Mouse (Mus musculus) liver, embryonic 11.5 days (tissue): ENCODE data around the gene Fbxw4. TPM values are rescaled to one million over a fixed set of nuclear protein-coding genes. Genes with fewer than 3 reads are reported as not detected.
A peak's percentile ranks its signal among the peaks of the same experiment; 100 is the strongest.

Experiments used
- ATAC-seq: fragments of 200-750 bp; cut with Nextera tagmentation; replicated peaks from 2 replicates; pipeline ENCODE4 v1.8.0; 2017; ENCODE audit warnings: moderate number of reproducible peaks, mild to moderate bottlenecking, moderate TSS enrichment, moderate library complexity; ENCODE audit not compliant: low FRiP score
- DNase-seq: peaks from one replicate; pipeline ENCODE4 v3.0.0-alpha.2; 2017; ENCODE audit warnings: low spot score
- H3K27ac ChIP-seq: fragments of 300-500 bp; sonication (generic); 2 replicates; pipeline ENCODE4 v1.5.1; 2014; ENCODE audit warnings: mild to moderate bottlenecking, low read depth, low read length, control low read depth
- H3K27me3 ChIP-seq: fragments of 300-500 bp; sonication (generic); replicated peaks from 2 replicates; pipeline ENCODE4 v1.6.1; 2014; ENCODE audit warnings: low read length, mixed read lengths; ENCODE audit not compliant: control insufficient read depth, insufficient read depth
- H3K36me3 ChIP-seq: fragments of 300-500 bp; sonication (generic); 2 replicates; pipeline ENCODE4 v1.6.1; 2014; ENCODE audit warnings: mild to moderate bottlenecking, low read length, moderate library complexity, mixed read lengths; ENCODE audit not compliant: control insufficient read depth, insufficient read depth
- H3K4me1 ChIP-seq: fragments of 300-500 bp; sonication (generic); replicated peaks from 2 replicates; pipeline ENCODE4 v1.6.1; 2014; ENCODE audit warnings: low read length, mixed read lengths; ENCODE audit not compliant: control insufficient read depth, insufficient read depth
- H3K4me2 ChIP-seq: fragments of 300-500 bp; sonication (generic); 2 replicates; pipeline ENCODE4 v1.6.1; 2014; ENCODE audit warnings: mild to moderate bottlenecking, control low read depth, moderate library complexity
- H3K4me3 ChIP-seq: fragments of 300-500 bp; sonication (generic); 2 replicates; pipeline ENCODE4 v1.5.1; 2014; ENCODE audit warnings: low read depth, low read length, control low read depth
- H3K9ac ChIP-seq: fragments of 300-500 bp; sonication (generic); 2 replicates; pipeline ENCODE4 v1.6.1; 2014; ENCODE audit warnings: low read depth, low read length, control low read depth
- H3K9me3 ChIP-seq: fragments of 300-500 bp; sonication (generic); 2 replicates; pipeline ENCODE4 v1.6.1; 2016; ENCODE audit warnings: low read length, inconsistent platforms, mixed read lengths; ENCODE audit not compliant: control insufficient read depth
- WGBS: fragments of 180-500 bp; shearing (Covaris S2); extraction: QIAGEN DNeasy Blood & Tissue Kit; methylation state at CpG from one replicate; pipeline ENCODE4 v1.1.7; 2014; 5-methylcytosine and 5-hydroxymethylcytosine counted together
- polyA plus RNA-seq: library from polyadenylated mRNA; unstranded; fragments of >200 nt; fragmentation: Nextera tagmentation; extraction: Ambion mirVana; gene quantifications from 2 replicates; pipeline ENCODE4 v1.2.1, GENCODE M21; 2014

The Fbxw4 gene
- polyA plus RNA-seq, 1 experiment from 2014 or later, result 5.0 TPM

DNA sequence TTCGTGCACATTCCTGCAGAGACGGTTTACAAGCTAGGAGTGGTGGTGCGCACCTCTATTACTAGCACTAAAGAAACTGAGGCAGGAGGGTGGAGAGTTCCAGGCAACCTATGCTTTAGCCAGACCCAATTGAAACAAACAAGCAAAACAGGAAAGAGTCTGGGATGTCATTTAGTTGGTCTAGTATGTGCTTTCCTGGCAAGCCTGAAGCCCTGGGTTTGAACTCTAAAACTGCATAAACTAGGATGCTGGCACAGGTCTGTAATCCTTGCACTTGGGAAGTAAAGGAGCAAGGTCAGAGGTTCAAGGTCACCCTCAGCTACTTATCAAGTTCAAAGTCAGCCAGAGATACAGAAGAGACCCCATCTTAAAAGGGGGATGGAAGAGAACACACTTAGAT, 118.1 kb downstream of the Fbxw4 start:
- 29% methylated on average over 3 of the region's 3 CpGs for WGBS
- Histone ChIP-seq H3K27me3 (peaks cover 41% of the 10 kb centered on the region), H3K9ac (peak overlapping the region; percentile 49)

DNA sequence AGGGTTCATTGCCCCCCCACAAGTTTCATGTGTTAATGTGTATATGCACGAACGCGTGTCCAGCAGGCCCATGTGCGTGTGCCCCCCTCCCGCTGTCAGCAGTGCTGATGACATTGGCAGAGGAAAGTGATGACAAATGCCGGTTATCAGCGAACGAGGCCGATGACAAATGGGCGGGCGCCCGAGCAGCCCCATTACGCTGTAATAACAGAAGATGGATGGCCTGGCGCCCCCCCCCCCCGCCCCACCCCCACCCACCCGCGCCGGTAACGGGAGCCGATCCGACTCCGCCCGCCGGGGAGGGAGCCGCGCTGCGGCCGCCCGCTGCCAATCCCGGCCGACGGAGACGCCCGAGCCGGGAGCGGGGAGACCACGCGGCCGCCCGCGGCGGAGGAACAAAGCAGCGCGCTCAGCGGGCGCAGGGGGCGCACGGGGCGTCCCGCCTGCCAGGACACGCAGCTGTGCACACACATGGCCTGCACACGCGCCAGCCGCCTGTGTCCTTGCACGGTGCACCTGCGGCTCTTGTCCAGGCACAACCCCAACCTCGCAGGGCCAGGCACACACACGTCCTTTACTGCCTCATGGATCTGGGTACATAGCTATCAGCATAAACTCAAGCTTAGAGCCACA, 118.6 kb downstream of the Fbxw4 start:
- Histone ChIP-seq H3K27me3 (peaks cover 41% of the 10 kb centered on the region), H3K4me2 (peak overlapping the region; percentile 68), H3K9me3 (no peaks in the 10 kb centered on the region), H3K4me3 (peak overlapping the region; percentile 48), H3K4me1 (peaks cover 10% of the 10 kb centered on the region), H3K9ac (peak overlapping the region; percentile 49), H3K27ac (no peak overlapping the region), H3K36me3 (no peaks in the 10 kb centered on the region)
- under 1% methylated on average over 41 of the region's 58 CpGs for WGBS
- 0 out of 2 replicates have a peak, but pooled peaks have one; percentile 11 for ATAC-seq
- DNase-seq, result peak; percentile 64

More for the DNA sequence above, 118.1 kb downstream of the Fbxw4 start:
- DNase-seq (no peak), ATAC-seq (no peak)
- Histone ChIP-seq H3K27ac (no peak overlapping the region), H3K4me1 (peaks cover 11% of the 10 kb centered on the region), H3K36me3 (no peaks in the 10 kb centered on the region), H3K4me2 (peak overlapping the region; percentile 68), H3K4me3 (peak overlapping the region; percentile 48), H3K9me3 (no peaks in the 10 kb centered on the region)

DNA sequence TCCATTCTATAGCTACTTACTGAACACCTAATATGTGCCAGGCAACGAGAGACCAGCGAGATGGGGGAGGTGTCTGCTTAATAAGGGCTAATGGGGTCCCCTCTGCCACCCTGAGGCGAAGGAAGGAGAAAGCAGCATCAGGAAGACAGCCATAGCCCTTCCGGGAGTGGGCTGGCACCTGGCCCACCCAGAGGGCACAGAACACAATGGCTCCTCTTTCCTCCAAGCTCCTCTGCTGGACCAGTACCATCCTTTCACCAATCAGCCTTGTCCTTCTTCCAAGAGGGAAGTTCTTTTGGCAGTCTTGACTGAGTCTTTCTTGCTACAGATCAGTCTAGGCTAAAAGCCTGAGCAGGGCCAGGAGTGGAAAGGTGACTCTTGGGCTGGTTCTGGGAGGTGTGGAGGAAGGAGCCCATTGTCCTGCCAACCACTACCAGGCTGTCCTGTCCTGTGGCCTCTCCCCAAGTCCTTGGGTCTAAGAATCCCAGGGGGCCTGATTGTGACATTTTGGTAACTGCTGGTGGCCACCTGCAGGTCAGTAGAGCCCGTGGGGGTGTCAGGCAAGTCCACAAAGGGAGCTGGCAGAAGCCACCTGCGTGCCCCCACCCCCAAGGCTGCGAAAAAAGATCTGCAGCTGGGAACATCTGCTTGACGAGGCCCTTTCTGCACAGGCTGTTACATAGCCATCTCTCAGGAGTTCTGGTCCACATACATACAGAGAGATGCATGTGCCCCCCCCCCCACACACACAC, 119.3 kb downstream of the Fbxw4 start:
- ATAC-seq (no peak), DNase-seq (no peak)
- peak overlapping the region; percentile 49 for H3K9ac ChIP-seq
- WGBS, result 43% methylated on average over 8 of the region's 8 CpGs
- peaks cover 34% of the 10 kb centered on the region for H3K27me3 ChIP-seq
- H3K4me3 ChIP-seq, result peak overlapping the region; percentile 48
- H3K36me3 ChIP-seq, result no peaks in the 10 kb centered on the region
- H3K27ac ChIP-seq, result no peak overlapping the region
- peak overlapping the region; percentile 68 for H3K4me2 ChIP-seq
- peaks cover 10% of the 10 kb centered on the region for H3K4me1 ChIP-seq
- H3K9me3 ChIP-seq, result no peaks in the 10 kb centered on the region

DNA sequence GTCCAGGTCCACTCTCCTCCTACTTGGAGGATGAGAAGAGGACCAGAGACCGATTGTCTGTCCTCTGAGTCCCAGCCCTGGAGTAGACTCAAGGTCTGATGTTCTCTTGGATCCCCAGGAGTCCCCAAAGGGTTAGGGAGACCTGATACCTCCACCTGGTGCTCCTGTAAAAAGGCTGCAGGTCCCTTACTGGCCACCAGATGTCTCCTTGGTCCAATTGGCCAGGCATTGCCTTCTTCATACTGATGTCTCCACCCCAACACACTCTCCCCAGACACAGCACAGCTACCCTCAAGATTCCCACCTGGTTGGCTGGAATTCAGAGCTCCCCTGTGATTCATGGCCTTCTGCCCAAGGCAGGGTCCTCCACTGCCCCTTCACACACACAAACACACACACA, 122.6 kb downstream of the Fbxw4 start:
- Histone ChIP-seq H3K27ac (no peak overlapping the region), H3K9ac (no peak overlapping the region), H3K4me1 (peaks cover 10% of the 10 kb centered on the region), H3K4me3 (no peak overlapping the region), H3K9me3 (no peaks in the 10 kb centered on the region), H3K4me2 (no peak overlapping the region), H3K36me3 (no peaks in the 10 kb centered on the region), H3K27me3 (peaks cover 20% of the 10 kb centered on the region)
- WGBS, result 31% methylated on average over 1 of the region's 1 CpGs
- ATAC-seq (no peak), DNase-seq (no peak)

DNA sequence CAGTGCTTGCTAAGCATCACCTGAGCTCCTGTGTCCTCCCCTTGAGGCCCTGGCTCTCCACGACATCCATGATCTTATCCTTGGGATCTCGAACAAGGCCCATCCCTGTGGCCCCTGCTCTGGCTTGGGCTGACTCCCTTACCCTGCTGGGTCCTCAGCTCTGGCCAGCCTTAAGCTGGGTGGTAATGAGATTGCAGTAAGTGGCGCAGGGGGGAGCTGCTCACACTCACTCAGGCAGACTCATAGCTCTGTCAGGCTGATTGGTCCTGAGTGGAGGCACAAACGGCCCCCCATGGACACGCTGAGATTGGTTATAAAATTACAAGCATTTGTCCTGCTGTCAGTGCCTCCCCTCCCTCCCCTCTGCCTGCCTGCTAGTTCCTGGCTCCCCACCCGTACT, 124.2 kb downstream of the Fbxw4 start:
- 54% methylated on average over 6 of the region's 6 CpGs for WGBS
- Histone ChIP-seq H3K9ac (no peak overlapping the region), H3K27me3 (peaks cover 5% of the 10 kb centered on the region), H3K27ac (no peak overlapping the region), H3K9me3 (no peaks in the 10 kb centered on the region), H3K4me1 (peaks cover 5% of the 10 kb centered on the region), H3K4me3 (no peak overlapping the region), H3K36me3 (no peaks in the 10 kb centered on the region), H3K4me2 (no peak overlapping the region)
- DNase-seq (no peak), ATAC-seq (no peak)

DNA sequence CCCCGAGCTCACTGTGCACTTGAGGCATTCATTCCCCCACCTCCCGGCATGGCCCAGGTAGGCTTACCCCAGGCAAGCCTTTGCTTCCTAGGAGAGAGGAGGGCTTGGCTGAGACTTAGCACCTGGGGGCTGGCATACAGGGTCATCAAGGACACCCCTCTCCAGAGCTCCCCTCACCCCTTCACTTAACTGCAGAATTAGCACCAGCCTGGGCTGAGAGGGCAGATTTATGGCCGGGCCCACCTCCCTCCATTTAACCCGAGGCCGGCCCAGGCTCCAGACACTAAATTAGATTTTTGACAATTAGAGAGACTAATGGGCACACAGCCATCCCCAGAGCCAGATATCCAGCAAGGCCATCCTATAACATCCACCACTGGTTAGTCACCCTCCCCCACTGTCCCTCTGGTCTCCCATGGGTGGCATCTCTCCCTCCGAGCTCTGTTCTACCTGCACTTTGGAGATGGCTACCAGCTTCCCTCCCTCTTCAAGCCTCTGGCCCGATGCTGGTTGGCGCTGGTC, 124.8 kb downstream of the Fbxw4 start:
- no peaks in the 10 kb centered on the region; the same call in 1 of the 2 replicates for H3K27me3 ChIP-seq
- H3K9me3 ChIP-seq, result no peaks in the 10 kb centered on the region
- H3K27ac ChIP-seq, result no peak overlapping the region
- no peak overlapping the region for H3K4me3 ChIP-seq
- no peak for ATAC-seq
- no peak for DNase-seq
- no peak overlapping the region for H3K4me2 ChIP-seq
- WGBS, result 72% methylated on average over 8 of the region's 8 CpGs
- no peak overlapping the region for H3K9ac ChIP-seq
- no peaks in the 10 kb centered on the region; the same call in 1 of the 2 replicates for H3K36me3 ChIP-seq
- peaks cover 6% of the 10 kb centered on the region for H3K4me1 ChIP-seq

DNA sequence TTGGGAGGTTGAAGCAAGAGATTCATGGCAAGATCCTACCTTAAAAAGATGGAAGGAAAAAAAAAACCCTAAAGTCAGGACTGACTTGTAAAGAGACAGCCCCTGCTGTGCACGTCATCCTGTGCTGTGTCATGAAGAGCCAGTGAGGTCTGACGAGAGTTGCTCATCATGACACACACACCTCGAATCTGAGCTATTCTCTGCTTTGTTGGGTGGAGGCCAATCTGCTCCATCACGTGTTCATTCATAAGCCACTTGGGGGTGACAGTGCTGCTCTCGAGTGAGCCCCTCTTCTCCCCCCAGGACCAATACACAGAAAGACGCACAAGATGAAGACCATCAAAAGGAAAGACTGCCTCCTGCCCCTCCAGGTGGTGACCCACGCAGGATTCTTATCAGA, 126.5 kb downstream of the Fbxw4 start:
- H3K4me2 ChIP-seq, result no peak overlapping the region
- no peak overlapping the region for H3K4me3 ChIP-seq
- DNase-seq, result no peak
- 62% methylated on average over 7 of the region's 7 CpGs for WGBS
- H3K9me3 ChIP-seq, result no peaks in the 10 kb centered on the region
- H3K27me3 ChIP-seq, result no peaks in the 10 kb centered on the region
- no peak overlapping the region for H3K27ac ChIP-seq
- no peak overlapping the region for H3K9ac ChIP-seq
- peaks cover 10% of the 10 kb centered on the region for H3K4me1 ChIP-seq
- ATAC-seq, result no peak
- no peaks in the 10 kb centered on the region; the same call in 1 of the 2 replicates for H3K36me3 ChIP-seq

DNA sequence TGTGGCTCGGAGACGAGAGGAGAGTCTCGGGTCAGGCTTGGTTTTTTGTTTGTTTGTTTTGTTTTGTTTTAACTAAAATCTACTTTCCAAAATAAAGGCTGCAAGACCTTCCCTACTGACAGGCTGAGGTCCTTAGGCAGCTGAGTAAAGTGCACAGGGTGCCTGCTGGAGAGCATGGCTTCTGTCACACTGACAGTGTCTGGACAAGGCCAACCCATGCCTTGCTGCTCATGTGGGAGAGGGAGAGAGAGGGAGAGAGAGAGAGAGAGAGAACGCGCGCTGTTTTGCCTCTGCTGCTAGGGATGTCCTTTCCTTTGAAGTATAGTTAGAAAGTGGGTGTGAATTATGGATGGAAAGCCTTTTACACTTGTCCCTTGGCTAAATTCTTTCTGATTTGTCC, 128.6 kb downstream of the Fbxw4 start:
- 77% methylated on average over 6 of the region's 6 CpGs for WGBS
- DNase-seq, result no peak
- Histone ChIP-seq H3K27me3 (no peaks in the 10 kb centered on the region), H3K9me3 (no peaks in the 10 kb centered on the region), H3K4me1 (peaks cover 24% of the 10 kb centered on the region), H3K27ac (no peak overlapping the region), H3K4me2 (no peak overlapping the region), H3K36me3 (peaks cover 5% of the 10 kb centered on the region), H3K9ac (no peak overlapping the region), H3K4me3 (no peak overlapping the region)
- ATAC-seq, result no peak
